Mouse (Mus musculus) G1E-ER4 (cell line): ENCODE data around the gene Tmem132e. TPM values are rescaled to one million over a fixed set of nuclear protein-coding genes. Genes with fewer than 3 reads are reported as not detected.

ENCODE experiments used
- GATA1 ChIP-seq: IDR thresholded peaks from one replicate; pipeline ENCODE4 v1.8.0; 2012; ENCODE audit warnings: low read length, inconsistent platforms
- polyA plus RNA-seq: library from polyadenylated mRNA; stranded (reverse); fragments of >175 nt; gene quantifications from 2 replicates; pipeline ENCODE4 v1.2.3, GENCODE M21; 2012

Tmem132e gene
- not detected in 2 replicates for polyA plus RNA-seq

DNA sequence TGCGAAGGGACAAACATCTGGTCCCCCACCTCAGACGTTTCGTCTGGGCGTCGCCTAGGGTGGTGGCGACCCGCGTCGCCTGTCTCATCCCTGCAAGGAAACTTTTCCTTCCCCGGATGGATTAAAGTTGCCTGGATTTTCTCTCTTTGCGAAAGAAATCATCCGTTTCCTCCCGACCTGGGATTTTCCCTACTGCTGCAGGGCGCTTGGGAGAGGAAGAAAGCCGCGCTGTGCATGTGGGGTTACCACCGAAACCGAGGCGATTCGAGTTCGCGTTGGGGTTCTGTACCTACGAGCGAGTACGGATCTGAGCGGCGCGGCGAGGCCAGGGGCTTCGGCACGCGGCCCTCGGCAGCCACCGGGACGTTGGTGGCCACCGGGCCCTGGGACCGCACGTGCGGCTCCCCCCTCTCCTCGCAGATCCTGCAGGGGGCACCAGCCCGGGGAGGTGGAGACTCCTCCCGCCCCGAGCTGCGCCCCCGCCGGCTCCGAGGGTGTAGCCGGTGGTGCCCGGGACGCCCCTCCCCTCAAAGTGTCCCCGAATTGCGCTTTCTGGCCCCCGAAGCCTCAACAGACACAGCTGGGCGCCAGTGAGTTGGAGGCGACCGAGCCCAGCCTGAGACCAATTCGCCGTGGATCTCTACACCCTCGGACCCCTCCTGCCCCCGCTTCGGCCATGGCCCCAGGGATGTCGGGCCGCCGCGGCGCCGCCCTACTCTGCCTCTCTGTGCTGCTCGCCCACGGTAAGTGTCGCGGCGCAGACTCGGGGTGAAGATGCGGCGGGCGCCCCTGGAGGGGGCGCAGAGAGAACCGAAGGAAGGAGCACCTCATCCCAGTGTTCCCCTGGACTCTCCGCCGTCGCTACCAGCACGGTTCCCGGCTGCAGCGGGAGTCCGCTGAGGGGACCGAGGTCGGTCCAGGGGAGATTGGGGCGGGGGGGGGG lies at the start of gene Tmem132e:
Tmem132e (plus strand) TSS at position 530 of the 943 bp plus-strand sequence.
- TF ChIP-seq GATA1 = no peak

DNA sequence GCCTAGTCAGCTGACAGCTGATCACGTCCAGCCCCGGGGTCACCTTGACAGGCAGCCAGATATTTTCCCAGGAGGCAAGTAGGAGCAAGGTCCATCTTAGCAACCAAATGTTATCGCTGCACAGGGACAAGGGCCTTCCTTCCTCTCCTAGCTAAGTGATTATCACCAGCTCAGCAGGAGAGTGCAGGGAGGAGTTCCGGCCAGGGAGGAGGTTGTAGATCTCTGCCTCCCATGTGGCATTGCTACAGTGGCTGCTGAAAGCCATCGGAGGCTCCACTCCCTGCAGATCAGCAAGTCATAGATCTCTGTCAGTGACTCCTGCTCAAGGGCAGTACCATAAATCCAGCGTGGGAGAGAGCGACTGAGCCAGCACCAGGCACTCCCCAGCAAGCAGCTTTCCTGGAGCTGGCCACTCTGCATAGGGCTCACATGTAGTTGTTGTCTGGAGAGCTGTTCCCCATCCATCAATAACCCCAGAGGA lies 48.7 kb upstream of the Tmem132e start:
- TF ChIP-seq GATA1 = no peak

DNA sequence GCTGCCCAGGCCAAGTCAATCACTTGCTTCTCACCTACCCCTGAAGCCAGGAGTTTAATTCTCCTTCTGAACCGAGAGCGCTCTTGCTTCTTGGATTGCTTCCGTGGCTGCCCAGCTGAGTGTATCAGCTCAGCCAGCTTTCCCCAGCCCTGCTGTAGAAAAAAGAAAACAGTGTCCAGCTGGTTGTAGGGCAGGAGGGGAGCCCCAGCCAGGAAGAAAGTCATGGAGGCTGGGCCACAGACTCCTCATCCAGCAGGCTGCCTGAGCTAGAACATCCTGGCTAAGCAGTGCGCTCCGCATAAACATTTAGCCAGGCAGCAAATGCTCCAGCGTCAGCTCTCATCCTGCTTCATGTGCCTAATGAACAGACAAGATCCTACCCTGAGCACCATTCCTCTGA lies 48.3 kb upstream of the Tmem132e start:
- no peak for TF ChIP-seq GATA1

GRCm38 (mm10) chr11:82340900-82341299 lies 47.8 kb upstream of the Tmem132e start:
- TF ChIP-seq GATA1 = no peak

DNA sequence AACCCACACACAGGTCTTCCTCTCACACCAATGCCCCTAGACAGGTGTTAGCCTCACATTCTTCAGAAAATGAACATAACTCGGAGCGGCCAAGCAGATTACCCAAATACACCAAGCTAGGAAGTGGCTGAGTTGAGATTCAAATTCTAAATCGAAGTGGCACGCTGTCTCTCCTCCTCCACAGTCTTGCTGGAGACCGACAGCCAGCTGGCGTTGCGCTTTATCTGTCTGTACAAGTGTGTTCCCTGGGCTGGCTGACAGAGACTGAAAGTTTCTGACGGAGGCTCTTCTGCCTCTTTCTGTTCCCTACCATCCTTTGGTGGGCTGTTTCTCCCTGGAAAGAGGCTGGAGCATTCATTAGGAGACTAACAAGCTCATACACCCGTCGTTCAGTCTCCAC lies 37.7 kb upstream of the Tmem132e start:
- no peak for TF ChIP-seq GATA1

- TF ChIP-seq GATA1 = no peak
These were observed 18.5 kb upstream of the Tmem132e start for GRCm38 (mm10) chr11:82370151-82370550.

GRCm38 (mm10) chr11:82371577-82371976 lies 17.1 kb upstream of the Tmem132e start:
- no peak for TF ChIP-seq GATA1

DNA sequence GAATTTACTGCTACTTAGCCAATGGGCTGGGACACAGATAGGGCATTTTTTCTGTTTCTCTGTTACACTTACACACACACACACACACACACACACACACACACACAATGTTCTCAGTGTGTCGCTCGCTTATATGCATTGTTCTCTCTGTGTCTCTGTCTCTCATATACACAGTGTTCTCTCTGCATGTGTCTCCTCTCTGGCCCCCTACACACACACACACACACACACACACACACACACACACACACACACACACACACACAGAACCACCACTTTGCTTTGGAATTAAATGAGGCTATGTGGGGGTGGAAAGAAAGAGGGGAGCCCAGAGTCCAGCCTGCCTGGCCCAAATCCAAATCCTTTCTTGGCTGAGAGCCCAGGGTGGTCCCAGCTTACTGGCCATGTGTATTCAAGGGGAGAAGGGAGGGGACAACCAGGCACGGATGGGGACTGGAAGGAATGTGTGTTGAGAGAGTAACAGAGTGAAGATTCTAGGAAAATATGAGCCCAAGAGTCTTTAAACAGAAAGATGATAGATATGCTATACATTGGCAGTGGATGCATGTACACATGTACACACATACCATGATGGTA lies 8.0 kb upstream of the Tmem132e start:
- TF ChIP-seq GATA1 = no peak

- TF ChIP-seq GATA1 = no peak
These were observed 1.6 kb upstream of the Tmem132e start for GRCm38 (mm10) chr11:82386970-82387540.

DNA sequence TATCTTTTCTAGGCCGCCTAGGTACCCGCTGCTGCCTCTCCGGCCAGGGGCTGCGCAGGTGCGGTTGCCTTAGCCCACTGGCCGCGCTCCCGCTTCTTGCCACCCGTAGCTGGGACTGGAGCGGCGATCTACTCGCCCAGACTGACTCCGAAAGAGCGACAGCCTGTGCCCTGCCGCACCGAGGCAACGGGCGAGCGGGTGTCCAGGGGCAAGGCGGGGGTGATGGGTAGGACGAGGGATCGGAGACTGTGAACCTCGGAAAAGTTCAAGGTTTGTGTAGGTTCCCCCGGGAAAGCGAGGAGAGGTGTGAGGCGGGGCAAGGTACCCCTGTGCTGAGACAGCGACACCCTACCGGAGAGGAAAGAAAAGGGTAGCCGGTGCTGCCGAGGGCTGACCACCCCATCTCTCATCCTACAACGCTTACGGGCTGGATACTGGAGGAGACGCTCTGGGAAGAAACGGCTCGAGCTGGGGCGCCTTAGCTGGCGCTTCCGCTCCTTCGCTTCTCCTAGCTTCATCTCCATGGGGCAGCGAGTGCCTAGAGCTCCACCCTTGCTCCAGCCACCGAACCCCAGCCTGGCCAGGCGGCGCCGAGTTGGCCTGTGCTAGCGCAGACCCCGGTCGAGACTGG lies 874 bp upstream of the Tmem132e start:
- TF ChIP-seq GATA1 = no peak

DNA sequence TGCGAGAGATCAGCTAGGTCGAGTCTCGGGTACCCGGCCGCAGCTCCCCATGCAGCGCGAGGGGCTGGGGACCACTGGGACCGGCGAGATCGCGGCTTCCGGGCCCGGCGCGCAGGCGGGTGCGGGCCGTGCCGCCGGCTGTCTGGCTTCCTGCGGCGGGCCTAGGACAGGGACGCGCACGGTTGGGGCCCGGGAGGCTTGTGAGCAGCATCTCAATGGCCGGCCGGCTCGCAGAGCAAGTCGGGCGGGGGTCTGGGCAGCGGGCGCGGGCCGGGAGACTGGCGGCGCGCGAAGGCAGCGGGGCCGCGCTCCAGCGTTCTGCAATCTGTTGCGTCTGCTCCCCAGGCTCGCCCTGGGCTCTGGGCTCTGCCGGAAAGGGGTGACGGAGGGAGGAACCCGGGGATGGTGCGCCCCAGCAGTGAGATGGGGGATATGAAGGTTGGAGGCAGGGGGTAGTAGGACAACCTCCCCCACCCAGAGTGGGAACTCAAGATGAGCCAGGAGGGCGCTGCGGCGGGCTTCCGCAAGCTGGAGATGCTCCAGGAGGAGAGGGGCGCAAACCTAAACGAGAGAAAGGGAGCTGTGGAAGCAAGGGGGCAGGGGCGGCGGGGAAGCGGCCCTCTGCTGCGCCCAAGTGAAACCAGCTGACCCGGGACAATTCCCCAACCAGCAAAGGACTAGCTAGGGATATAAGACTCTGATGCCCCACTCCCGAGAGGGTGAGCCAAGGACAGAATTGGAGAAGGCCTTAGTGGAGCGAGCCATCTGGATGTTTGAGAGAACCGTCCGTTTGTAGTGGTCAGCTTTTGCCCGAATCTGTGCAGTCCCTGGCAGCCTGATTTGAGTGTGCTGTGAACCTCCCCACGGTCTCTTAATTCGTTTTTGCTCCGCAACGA lies 944 bp downstream of the Tmem132e start:
- no peak for TF ChIP-seq GATA1

DNA sequence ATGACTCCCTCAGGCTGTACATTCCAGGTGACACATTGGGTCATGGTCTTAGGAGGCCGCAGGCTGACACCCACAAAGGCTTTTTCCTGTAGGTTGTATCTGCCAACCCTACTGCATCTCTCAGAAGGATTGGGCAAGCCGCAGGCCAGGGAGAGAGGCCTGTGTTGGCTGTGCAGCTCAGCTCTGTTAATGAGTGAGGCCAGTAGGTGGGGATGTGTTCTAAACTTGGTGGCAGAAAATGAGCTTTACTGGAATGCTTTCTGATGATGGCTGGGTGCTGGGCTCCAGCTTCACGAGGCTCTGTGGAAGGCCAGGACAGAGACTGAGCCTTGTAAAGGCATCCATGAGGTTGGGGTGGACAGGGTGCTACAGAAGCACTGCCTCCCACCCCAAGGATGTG lies 3.6 kb downstream of the Tmem132e start:
- TF ChIP-seq GATA1 = no peak

- no peak for TF ChIP-seq GATA1
These were observed 10.9 kb downstream of the Tmem132e start for GRCm38 (mm10) chr11:82399621-82400020.

GRCm38 (mm10) chr11:82405641-82406040 lies 16.9 kb downstream of the Tmem132e start:
- no peak for TF ChIP-seq GATA1
